Mouse (Mus musculus): ENCODE results near the gene Cyth4. TPM values are rescaled to one million over a fixed set of nuclear protein-coding genes. Genes with fewer than 3 reads are reported as not detected.

The Cyth4 gene
- polyA plus RNA-seq (2012; rRNA removed), result 81.1 and 83.6 TPM in 2 replicates

GRCm38 (mm10) chr15:78596914-78597313, at the start of gene Cyth4:
Cyth4 (plus strand) TSS chr15:78597047.
- TF ChIP-seq CTCF (IDR thresholded peaks at IDR 0.05; ENCODE audit: borderline replicate concordance, control insufficient read depth, extremely low read depth, insufficient read depth, low read length, poor library complexity), result 0 out of 2 replicates have a peak, but pooled peaks have one; percentile 15
- TF ChIP-seq POLR2A (IDR thresholded peaks at IDR 0.05; ENCODE audit: control insufficient read depth, extremely low read depth, insufficient read depth, low read length, poor library complexity), result 0 out of 2 replicates have a peak, but pooled peaks have one; percentile 48
- peak within 1 kb of the TSS; percentile 55; the same call in 1 of the 2 replicates for H3K27ac ChIP-seq (ENCODE audit: control insufficient read depth, insufficient read depth, low read length)
- H3K36me3 ChIP-seq (ENCODE audit: control insufficient read depth, insufficient read depth, low read length), result no peaks in the 10 kb centered on the region
- WGBS, result 7% methylated on average over 7 of the region's 7 CpGs
- no peaks in the 10 kb centered on the region for H3K27me3 ChIP-seq (ENCODE audit: control insufficient read depth, insufficient read depth, low read length)
- peak; percentile 77 for DNase-seq
- H3K4me1 ChIP-seq (replicated peaks; ENCODE audit: control insufficient read depth, insufficient read depth, low read length), result peaks cover 74% of the 10 kb centered on the region
- H3K4me3 ChIP-seq (ENCODE audit: control insufficient read depth, insufficient read depth, low read length), result peak within 1 kb of the TSS; percentile 31

GRCm38 (mm10) chr15:78547415-78548335, 49.2 kb upstream of the Cyth4 start:
- no peak overlapping the region for H3K27ac ChIP-seq (ENCODE audit: control insufficient read depth, insufficient read depth, low read length)
- WGBS, result 50% methylated on average over 5 of the region's 5 CpGs

GRCm38 (mm10) chr15:78548336-78548665, 48.5 kb upstream of the Cyth4 start:
- H3K4me1 ChIP-seq (replicated peaks; ENCODE audit: control insufficient read depth, insufficient read depth, low read length), result peaks cover 15% of the 10 kb centered on the region
- no peak overlapping the region for H3K4me3 ChIP-seq (ENCODE audit: control insufficient read depth, insufficient read depth, low read length)
- 56% methylated on average over 3 of the region's 3 CpGs for WGBS

More at GRCm38 (mm10) chr15:78547415-78548335, 49.2 kb upstream of the Cyth4 start:
- TF ChIP-seq POLR2A (IDR thresholded peaks at IDR 0.05; ENCODE audit: control insufficient read depth, extremely low read depth, insufficient read depth, low read length, poor library complexity), result no peak
- 0 out of 2 replicates have a peak, but pooled peaks have one; percentile 11 for TF ChIP-seq CTCF (IDR thresholded peaks at IDR 0.05; ENCODE audit: borderline replicate concordance, control insufficient read depth, extremely low read depth, insufficient read depth, low read length, poor library complexity)
- H3K36me3 ChIP-seq (ENCODE audit: control insufficient read depth, insufficient read depth, low read length), result no peaks in the 10 kb centered on the region
- no peaks in the 10 kb centered on the region; the same call in 1 of the 2 replicates for H3K27me3 ChIP-seq (ENCODE audit: control insufficient read depth, insufficient read depth, low read length)
- peak; percentile 57 for DNase-seq
- no peak overlapping the region for H3K4me3 ChIP-seq (ENCODE audit: control insufficient read depth, insufficient read depth, low read length)
- peaks cover 15% of the 10 kb centered on the region for H3K4me1 ChIP-seq (replicated peaks; ENCODE audit: control insufficient read depth, insufficient read depth, low read length)

DNA sequence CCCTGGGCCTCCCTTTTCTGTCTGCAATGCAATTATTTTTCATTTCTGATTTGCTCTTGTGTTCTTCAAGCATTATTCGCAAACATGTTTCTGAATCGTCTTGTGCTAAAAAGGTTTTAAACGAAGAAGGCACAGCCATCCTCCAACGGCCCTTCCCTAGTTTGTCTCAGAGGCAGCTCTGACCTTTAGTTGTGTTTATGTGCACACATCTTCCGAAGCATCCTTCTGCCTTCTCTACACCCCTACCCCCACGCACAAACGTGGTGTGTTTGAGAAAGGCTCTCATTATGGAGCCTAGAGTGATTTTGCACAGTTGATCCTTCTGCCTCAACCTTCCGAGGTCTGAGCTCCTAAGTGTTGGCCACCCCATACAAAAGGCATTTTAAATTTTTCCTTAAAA, 48.1 kb upstream of the Cyth4 start:
- TF ChIP-seq CTCF (IDR thresholded peaks at IDR 0.05; ENCODE audit: borderline replicate concordance, control insufficient read depth, extremely low read depth, insufficient read depth, low read length, poor library complexity), result no peak
- no peak for TF ChIP-seq POLR2A (IDR thresholded peaks at IDR 0.05; ENCODE audit: control insufficient read depth, extremely low read depth, insufficient read depth, low read length, poor library complexity)
- H3K27me3 ChIP-seq (ENCODE audit: control insufficient read depth, insufficient read depth, low read length), result no peaks in the 10 kb centered on the region; the same call in 1 of the 2 replicates
- H3K4me1 ChIP-seq (replicated peaks; ENCODE audit: control insufficient read depth, insufficient read depth, low read length), result peaks cover 15% of the 10 kb centered on the region
- H3K36me3 ChIP-seq (ENCODE audit: control insufficient read depth, insufficient read depth, low read length), result no peaks in the 10 kb centered on the region
- H3K27ac ChIP-seq (ENCODE audit: control insufficient read depth, insufficient read depth, low read length), result no peak overlapping the region
- H3K4me3 ChIP-seq (ENCODE audit: control insufficient read depth, insufficient read depth, low read length), result no peak overlapping the region
- 68% methylated on average over 8 of the region's 8 CpGs for WGBS
- no peak for DNase-seq

More at GRCm38 (mm10) chr15:78548336-78548665, 48.5 kb upstream of the Cyth4 start:
- Histone ChIP-seq H3K36me3 (ENCODE audit: control insufficient read depth, insufficient read depth, low read length) (no peaks in the 10 kb centered on the region), H3K27me3 (ENCODE audit: control insufficient read depth, insufficient read depth, low read length) (no peaks in the 10 kb centered on the region; the same call in 1 of the 2 replicates), H3K27ac (ENCODE audit: control insufficient read depth, insufficient read depth, low read length) (no peak overlapping the region)
- DNase-seq, result no peak
- TF ChIP-seq CTCF (IDR thresholded peaks at IDR 0.05; ENCODE audit: borderline replicate concordance, control insufficient read depth, extremely low read depth, insufficient read depth, low read length, poor library complexity) (no peak), POLR2A (IDR thresholded peaks at IDR 0.05; ENCODE audit: control insufficient read depth, extremely low read depth, insufficient read depth, low read length, poor library complexity) (no peak)

DNA sequence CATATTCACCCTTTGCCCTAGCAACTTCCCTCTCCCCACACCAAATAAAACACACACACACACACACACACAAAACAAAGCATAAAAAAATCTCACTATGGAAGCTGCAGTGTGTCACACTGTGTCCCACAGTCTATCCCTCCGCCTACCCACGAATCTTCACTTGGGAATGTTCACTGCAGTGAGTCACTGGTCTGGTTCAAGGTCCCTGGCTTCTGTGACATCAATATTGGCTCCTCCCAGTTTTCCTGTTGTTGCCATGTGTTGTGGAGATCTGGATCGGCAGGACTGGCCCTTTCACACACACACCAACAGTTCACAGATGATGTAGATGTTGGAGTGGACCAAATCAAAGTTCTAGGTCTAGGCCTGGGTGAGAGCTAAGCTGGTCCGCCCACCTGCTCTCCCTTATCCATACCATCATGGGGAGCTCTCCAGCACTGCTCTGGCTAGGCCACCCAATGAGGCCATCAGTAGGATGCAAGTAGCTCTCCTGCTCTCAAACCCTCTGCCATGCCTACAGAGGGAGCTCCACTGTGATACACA, 47.6 kb upstream of the Cyth4 start:
- H3K27me3 ChIP-seq (ENCODE audit: control insufficient read depth, insufficient read depth, low read length), result no peaks in the 10 kb centered on the region; the same call in 1 of the 2 replicates

GRCm38 (mm10) chr15:78554545-78555313, 42.1 kb upstream of the Cyth4 start:
- TF ChIP-seq POLR2A (IDR thresholded peaks at IDR 0.05; ENCODE audit: control insufficient read depth, extremely low read depth, insufficient read depth, low read length, poor library complexity) (no peak), CTCF (IDR thresholded peaks at IDR 0.05; ENCODE audit: borderline replicate concordance, control insufficient read depth, extremely low read depth, insufficient read depth, low read length, poor library complexity) (no peak)
- WGBS, result 85% methylated on average over 25 of the region's 25 CpGs
- Histone ChIP-seq H3K27ac (ENCODE audit: control insufficient read depth, insufficient read depth, low read length) (no peak overlapping the region), H3K36me3 (ENCODE audit: control insufficient read depth, insufficient read depth, low read length) (no peaks in the 10 kb centered on the region), H3K4me1 (replicated peaks; ENCODE audit: control insufficient read depth, insufficient read depth, low read length) (peaks cover 32% of the 10 kb centered on the region), H3K27me3 (ENCODE audit: control insufficient read depth, insufficient read depth, low read length) (no peaks in the 10 kb centered on the region), H3K4me3 (ENCODE audit: control insufficient read depth, insufficient read depth, low read length) (no peak overlapping the region)
- no peak for DNase-seq

More for the DNA sequence above, 47.6 kb upstream of the Cyth4 start:
- Histone ChIP-seq H3K36me3 (ENCODE audit: control insufficient read depth, insufficient read depth, low read length) (no peaks in the 10 kb centered on the region), H3K27ac (ENCODE audit: control insufficient read depth, insufficient read depth, low read length) (no peak overlapping the region), H3K4me3 (ENCODE audit: control insufficient read depth, insufficient read depth, low read length) (no peak overlapping the region), H3K4me1 (replicated peaks; ENCODE audit: control insufficient read depth, insufficient read depth, low read length) (peaks cover 15% of the 10 kb centered on the region)
- no peak for DNase-seq
- WGBS, result 90% methylated on average over 4 of the region's 4 CpGs
- TF ChIP-seq POLR2A (IDR thresholded peaks at IDR 0.05; ENCODE audit: control insufficient read depth, extremely low read depth, insufficient read depth, low read length, poor library complexity), result no peak
- TF ChIP-seq CTCF (IDR thresholded peaks at IDR 0.05; ENCODE audit: borderline replicate concordance, control insufficient read depth, extremely low read depth, insufficient read depth, low read length, poor library complexity), result no peak
